Mouse (Mus musculus): ENCODE measurements at regions not wholly inside any gene's neighbourhood (a gene's known extent, or its start where the extent isn't known, plus 50 kb on each side); places are given as distances from the start of the nearest gene placed in this dataset.

DNA sequence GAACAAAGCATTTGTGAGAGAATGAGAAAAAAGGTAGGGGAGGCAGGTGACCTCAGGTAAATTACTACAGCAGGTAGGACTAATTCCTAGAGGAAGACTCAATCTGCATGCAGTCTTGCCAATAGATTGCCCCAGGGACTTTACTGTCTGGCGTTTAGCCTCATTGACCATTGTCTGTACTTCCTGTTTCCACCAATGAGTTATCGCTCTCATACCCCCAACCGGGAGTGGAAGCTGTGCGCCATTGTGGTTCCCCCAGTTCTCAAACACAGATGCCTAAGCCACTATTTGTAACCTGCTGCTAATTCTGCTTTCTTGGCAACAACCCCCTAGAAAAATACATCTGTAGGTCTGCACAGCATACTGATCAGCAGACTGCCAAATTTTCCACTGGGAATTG is 65.5 kb upstream of the Tle4 start:
- no peak for TF ChIP-seq CTCF (IDR thresholded peaks at IDR 0.05; ENCODE audit: low read depth)
- no peak for TF ChIP-seq EP300 (optimal IDR thresholded peaks at IDR 0.05)

Measured in stomach, postnatal 0 days (tissue).